Mouse (Mus musculus): ENCODE results near the gene Trap1a. TPM values are rescaled to one million over a fixed set of nuclear protein-coding genes. Genes with fewer than 3 reads are reported as not detected.

Gene Trap1a
- polyA plus RNA-seq, 1 experiment, result not detected

GRCm38 (mm10) chrX:139357639-139358260 lies 24.3 kb downstream of the Trap1a start:
- no peak overlapping the region for H3ac ChIP-seq (ENCODE audit: control insufficient read depth, insufficient read length)
- H3K4me3 ChIP-seq, result no peak overlapping the region
- no peaks in the 10 kb centered on the region for H3K36me3 ChIP-seq (ENCODE audit: control insufficient read depth, insufficient read depth)
- TF ChIP-seq SRF (IDR thresholded peaks at IDR 0.05; ENCODE audit: control insufficient read depth, insufficient read length, low read depth), result no peak
- TF ChIP-seq TCF12 (IDR thresholded peaks at IDR 0.05; ENCODE audit: insufficient read depth, poor library complexity, severe bottlenecking), result no peak
- TF ChIP-seq TCF3 (IDR thresholded peaks at IDR 0.05; ENCODE audit: insufficient read length, low read depth), result no peak
- TF ChIP-seq POLR2AphosphoS2 (IDR thresholded peaks at IDR 0.05; ENCODE audit: insufficient read length, low read depth), result no peak
- TF ChIP-seq MAX (IDR thresholded peaks at IDR 0.05; ENCODE audit: low read depth), result no peak
- no peak for TF ChIP-seq USF1 (IDR thresholded peaks at IDR 0.05; ENCODE audit: low read depth)
- no peak for TF ChIP-seq CEBPB (IDR thresholded peaks at IDR 0.05; ENCODE audit: insufficient read depth, poor library complexity, severe bottlenecking)
- TF ChIP-seq POLR2A (IDR thresholded peaks at IDR 0.05; ENCODE audit: insufficient read length, low read depth), result no peak
- no peak for TF ChIP-seq MYOG (IDR thresholded peaks at IDR 0.05; ENCODE audit: control insufficient read depth in 1 of 3, insufficient read depth in 1 of 3, insufficient read length in 2 of 3, low read depth in 2 of 3)
- no peak for TF ChIP-seq E2F4 (IDR thresholded peaks at IDR 0.05; ENCODE audit: insufficient read depth)
- no peak for TF ChIP-seq REST (IDR thresholded peaks at IDR 0.05; ENCODE audit: insufficient read depth, insufficient read length)
- TF ChIP-seq MYOD1 (IDR thresholded peaks at IDR 0.05; ENCODE audit: control insufficient read depth in 1 of 3, insufficient read length in 2 of 3, low read depth in 2 of 3), result no peak
- H3K79me2 ChIP-seq (ENCODE audit: control insufficient read depth, insufficient read depth), result no peaks in the 10 kb centered on the region
- H3K27me3 ChIP-seq (ENCODE audit: control insufficient read depth, insufficient read depth, insufficient read length), result no peaks in the 10 kb centered on the region
- no peak overlapping the region for H3K4me2 ChIP-seq (ENCODE audit: low read depth)

- Histone ChIP-seq H3K4me3 (no peak overlapping the region), H3K4me2 (ENCODE audit: low read depth) (no peak overlapping the region), H3K27me3 (ENCODE audit: control insufficient read depth, insufficient read depth, insufficient read length) (no peaks in the 10 kb centered on the region), H3ac (ENCODE audit: control insufficient read depth, insufficient read length) (no peak overlapping the region), H3K79me2 (ENCODE audit: control insufficient read depth, insufficient read depth) (no peaks in the 10 kb centered on the region), H3K36me3 (ENCODE audit: control insufficient read depth, insufficient read depth) (no peaks in the 10 kb centered on the region)
- TF ChIP-seq MYOG (IDR thresholded peaks at IDR 0.05; ENCODE audit: control insufficient read depth in 1 of 3, insufficient read depth in 1 of 3, insufficient read length in 2 of 3, low read depth in 2 of 3) (no peak), TCF3 (IDR thresholded peaks at IDR 0.05; ENCODE audit: insufficient read length, low read depth) (no peak), POLR2A (IDR thresholded peaks at IDR 0.05; ENCODE audit: insufficient read length, low read depth) (no peak), REST (IDR thresholded peaks at IDR 0.05; ENCODE audit: insufficient read depth, insufficient read length) (no peak), MYOD1 (IDR thresholded peaks at IDR 0.05; ENCODE audit: control insufficient read depth in 1 of 3, insufficient read length in 2 of 3, low read depth in 2 of 3) (no peak), TCF12 (IDR thresholded peaks at IDR 0.05; ENCODE audit: insufficient read depth, poor library complexity, severe bottlenecking) (no peak), USF1 (IDR thresholded peaks at IDR 0.05; ENCODE audit: low read depth) (no peak), CEBPB (IDR thresholded peaks at IDR 0.05; ENCODE audit: insufficient read depth, poor library complexity, severe bottlenecking) (no peak), SRF (IDR thresholded peaks at IDR 0.05; ENCODE audit: control insufficient read depth, insufficient read length, low read depth) (no peak), POLR2AphosphoS2 (IDR thresholded peaks at IDR 0.05; ENCODE audit: insufficient read length, low read depth) (no peak), E2F4 (IDR thresholded peaks at IDR 0.05; ENCODE audit: insufficient read depth) (no peak), MAX (IDR thresholded peaks at IDR 0.05; ENCODE audit: low read depth) (no peak)
Measured at GRCm38 (mm10) chrX:139358361-139358760, 24.9 kb downstream of the Trap1a start.

- Histone ChIP-seq H3K36me3 (ENCODE audit: control insufficient read depth, insufficient read depth) (no peaks in the 10 kb centered on the region), H3ac (ENCODE audit: control insufficient read depth, insufficient read length) (no peak overlapping the region), H3K4me2 (ENCODE audit: low read depth) (no peak overlapping the region), H3K27me3 (ENCODE audit: control insufficient read depth, insufficient read depth, insufficient read length) (no peaks in the 10 kb centered on the region), H3K79me2 (ENCODE audit: control insufficient read depth, insufficient read depth) (no peaks in the 10 kb centered on the region), H3K4me3 (no peak overlapping the region)
- TF ChIP-seq POLR2AphosphoS2 (IDR thresholded peaks at IDR 0.05; ENCODE audit: insufficient read length, low read depth) (no peak), TCF3 (IDR thresholded peaks at IDR 0.05; ENCODE audit: insufficient read length, low read depth) (no peak), SRF (IDR thresholded peaks at IDR 0.05; ENCODE audit: control insufficient read depth, insufficient read length, low read depth) (no peak), MYOG (IDR thresholded peaks at IDR 0.05; ENCODE audit: control insufficient read depth in 1 of 3, insufficient read depth in 1 of 3, insufficient read length in 2 of 3, low read depth in 2 of 3) (no peak), TCF12 (IDR thresholded peaks at IDR 0.05; ENCODE audit: insufficient read depth, poor library complexity, severe bottlenecking) (no peak), POLR2A (IDR thresholded peaks at IDR 0.05; ENCODE audit: insufficient read length, low read depth) (no peak), CEBPB (IDR thresholded peaks at IDR 0.05; ENCODE audit: insufficient read depth, poor library complexity, severe bottlenecking) (no peak), USF1 (IDR thresholded peaks at IDR 0.05; ENCODE audit: low read depth) (no peak)
Measured at GRCm38 (mm10) chrX:139366837-139367528, 33.5 kb downstream of the Trap1a start.

GRCm38 (mm10) chrX:139367529-139367908 lies 34.0 kb downstream of the Trap1a start:
- Histone ChIP-seq H3K27me3 (ENCODE audit: control insufficient read depth, insufficient read depth, insufficient read length) (no peaks in the 10 kb centered on the region), H3K4me2 (ENCODE audit: low read depth) (no peak overlapping the region), H3K36me3 (ENCODE audit: control insufficient read depth, insufficient read depth) (no peaks in the 10 kb centered on the region), H3K4me3 (no peak overlapping the region), H3K79me2 (ENCODE audit: control insufficient read depth, insufficient read depth) (no peaks in the 10 kb centered on the region), H3ac (ENCODE audit: control insufficient read depth, insufficient read length) (no peak overlapping the region)
- no peak for TF ChIP-seq REST (IDR thresholded peaks at IDR 0.05; ENCODE audit: insufficient read depth, insufficient read length)
- TF ChIP-seq TCF12 (IDR thresholded peaks at IDR 0.05; ENCODE audit: insufficient read depth, poor library complexity, severe bottlenecking), result no peak
- no peak for TF ChIP-seq MAX (IDR thresholded peaks at IDR 0.05; ENCODE audit: low read depth)
- TF ChIP-seq MYOD1 (IDR thresholded peaks at IDR 0.05; ENCODE audit: control insufficient read depth in 1 of 3, insufficient read length in 2 of 3, low read depth in 2 of 3), result no peak
- TF ChIP-seq SRF (IDR thresholded peaks at IDR 0.05; ENCODE audit: control insufficient read depth, insufficient read length, low read depth), result no peak
- no peak for TF ChIP-seq POLR2AphosphoS2 (IDR thresholded peaks at IDR 0.05; ENCODE audit: insufficient read length, low read depth)
- TF ChIP-seq E2F4 (IDR thresholded peaks at IDR 0.05; ENCODE audit: insufficient read depth), result no peak
- TF ChIP-seq POLR2A (IDR thresholded peaks at IDR 0.05; ENCODE audit: insufficient read length, low read depth), result no peak
- TF ChIP-seq MYOG (IDR thresholded peaks at IDR 0.05; ENCODE audit: control insufficient read depth in 1 of 3, insufficient read depth in 1 of 3, insufficient read length in 2 of 3, low read depth in 2 of 3), result no peak
- TF ChIP-seq TCF3 (IDR thresholded peaks at IDR 0.05; ENCODE audit: insufficient read length, low read depth), result no peak
- no peak for TF ChIP-seq USF1 (IDR thresholded peaks at IDR 0.05; ENCODE audit: low read depth)
- TF ChIP-seq CEBPB (IDR thresholded peaks at IDR 0.05; ENCODE audit: insufficient read depth, poor library complexity, severe bottlenecking), result no peak
